Mouse (Mus musculus) layer of hippocampus, adult 8-10 months (tissue): ENCODE data around the gene Spaca3. TPM values are rescaled to one million over a fixed set of nuclear protein-coding genes. Genes with fewer than 3 reads are reported as not detected.

Experiments used
- total RNA-seq, 4 experiments: library from RNA; stranded (reverse); gene quantifications; 2 replicates each; pipeline ENCODE4 v1.2.4; 2022

Gene Spaca3
- total RNA-seq, 4 experiments from 2014 or later: not detected

Other genes starting within 250 kb of the Spaca3 start
- gene Myo1d, start 78.3 kb upstream of the Spaca3 start, total RNA-seq: 10 to 100 TPM in 3 of 4 experiments, 1 to 10 TPM in 1; 8.2 to 11.1 (median 10.2) TPM
- gene Tmem98, start 48.2 kb upstream of the Spaca3 start, total RNA-seq: 10 to 100 TPM; 10.4 to 14.4 (median 12.2) TPM